Mouse (Mus musculus): ENCODE data around the gene Igfbp6.

Gene Igfbp6

DNA sequence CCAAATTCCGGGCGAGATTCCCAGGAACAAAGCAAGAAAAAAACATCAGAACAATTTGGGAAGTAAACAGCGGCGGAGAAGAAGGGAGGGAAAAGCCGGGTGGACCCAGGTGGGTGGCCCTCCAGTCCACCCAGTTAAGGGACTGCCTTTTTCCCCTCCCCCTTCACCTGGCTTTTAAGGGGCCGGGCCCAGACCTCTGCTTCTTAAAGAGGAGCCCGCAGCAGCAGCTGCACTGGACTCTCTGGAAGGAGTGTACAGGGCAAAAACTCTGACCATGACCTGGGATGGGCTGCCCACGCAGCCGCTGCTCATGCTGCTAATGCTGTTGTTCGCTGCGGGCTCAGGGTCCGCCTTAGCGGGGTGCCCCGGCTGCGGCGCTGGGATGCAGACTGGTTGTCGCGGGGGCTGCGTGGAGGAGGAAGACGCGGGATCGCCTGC, at the start of gene Igfbp6:
Gene Igfbp6 (plus strand): TSS at position 89 of the 438 bp plus-strand sequence.
- DNase-seq = no peak

DNA sequence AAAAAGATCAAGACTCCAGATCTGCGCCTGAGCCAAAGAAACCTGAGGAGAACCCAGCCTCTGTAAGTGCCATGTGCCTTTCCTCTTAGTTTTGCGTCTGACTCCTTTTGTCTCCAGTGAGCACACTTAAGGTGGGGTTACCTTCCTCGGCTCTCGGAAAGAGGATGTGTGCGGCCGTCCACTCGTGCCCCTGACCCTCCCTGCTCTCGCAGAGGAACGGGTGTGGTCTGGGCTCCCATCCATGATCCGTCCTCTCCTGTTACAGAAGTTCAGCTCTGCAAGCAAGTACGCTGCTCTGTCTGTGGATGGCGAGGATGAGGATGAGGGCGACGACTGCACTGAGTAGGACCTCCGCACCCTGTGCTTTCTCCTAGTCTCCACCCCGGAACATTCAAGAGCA, 49.2 kb upstream of the Igfbp6 start:
- no peak for DNase-seq

DNA sequence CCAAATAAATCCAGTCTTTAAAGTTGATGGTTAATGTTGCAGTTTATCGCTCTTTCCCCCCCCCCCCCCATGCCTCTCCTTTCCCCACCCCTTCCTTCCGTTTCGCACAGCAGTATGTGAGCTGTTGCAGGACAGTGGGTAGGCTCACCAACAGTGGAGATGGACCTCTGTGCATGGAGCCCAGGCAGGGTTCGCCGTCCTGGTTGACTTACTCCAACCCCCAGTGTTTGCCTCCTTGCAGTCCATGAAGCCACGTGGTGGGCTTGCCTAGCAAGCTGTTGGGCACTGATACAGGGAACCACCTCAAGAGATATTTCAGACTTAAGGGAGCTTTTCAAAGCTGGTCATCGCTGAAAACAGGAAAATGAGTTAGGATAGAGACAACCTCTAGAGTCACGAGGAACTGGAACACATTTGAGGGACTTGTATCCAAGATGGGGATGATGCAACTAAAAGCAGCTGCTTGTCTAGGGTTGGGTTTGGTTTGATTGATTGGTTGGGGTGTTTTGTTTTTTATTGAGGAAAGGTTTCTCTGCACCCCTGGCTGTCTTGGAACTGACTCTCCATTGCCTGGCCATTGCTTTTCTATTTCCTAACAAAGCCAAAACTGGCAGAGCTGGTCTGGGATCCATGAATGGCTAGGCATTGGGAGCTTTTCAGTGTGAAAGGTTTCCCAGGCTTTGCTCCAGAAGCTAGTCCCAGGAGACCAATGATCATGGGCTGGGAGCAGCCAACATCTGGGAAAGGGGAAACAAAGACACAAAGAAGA, 46.8 kb upstream of the Igfbp6 start:
- no peak for DNase-seq

DNA sequence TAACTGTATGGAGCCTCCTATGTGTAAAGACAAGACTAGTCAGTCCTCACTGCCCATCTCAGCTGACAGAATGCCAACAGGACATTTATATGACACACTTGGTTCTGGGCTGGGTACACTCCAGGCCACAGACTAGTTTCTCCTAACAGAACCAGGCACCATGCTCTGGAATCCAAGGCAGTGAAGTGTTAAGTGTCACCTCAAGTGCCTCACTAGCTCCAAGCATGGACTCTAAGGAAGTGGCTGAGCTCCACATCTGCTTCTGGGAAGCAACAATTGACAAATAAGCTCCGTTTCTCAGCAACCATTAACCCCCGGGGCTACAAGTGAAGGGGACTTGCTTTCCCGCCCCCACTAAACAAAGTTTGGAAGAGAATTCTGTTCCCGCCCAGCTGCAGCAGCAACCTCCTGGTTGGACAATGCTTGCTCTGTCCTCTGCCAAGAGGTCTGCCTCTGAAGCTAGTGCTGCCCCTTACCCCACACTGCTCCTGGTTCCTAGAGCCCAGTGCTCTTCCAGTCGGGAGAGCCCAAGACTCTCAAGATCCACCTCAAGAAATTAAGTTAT, 46.1 kb upstream of the Igfbp6 start:
- no peak for DNase-seq

DNA sequence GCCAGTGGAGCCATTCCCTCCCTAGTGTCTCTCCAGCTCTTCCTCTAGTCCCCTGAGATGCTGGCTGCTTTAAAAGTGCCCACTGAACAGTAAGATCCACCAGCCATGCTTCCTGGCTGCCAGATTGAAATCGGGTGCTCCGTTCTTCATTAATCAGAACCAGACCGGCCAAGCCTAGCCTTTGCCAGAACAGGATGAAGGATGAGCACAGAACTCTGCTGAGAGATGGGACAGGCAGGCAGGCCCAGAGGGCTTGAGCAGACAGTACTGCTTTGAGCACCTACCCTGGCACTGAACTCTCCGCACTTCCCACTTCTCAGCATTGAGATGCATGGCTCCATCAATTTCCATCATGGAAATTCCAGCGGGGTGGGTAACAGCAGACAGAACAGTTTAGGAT, 44.9 kb upstream of the Igfbp6 start:
- DNase-seq = no peak

DNA sequence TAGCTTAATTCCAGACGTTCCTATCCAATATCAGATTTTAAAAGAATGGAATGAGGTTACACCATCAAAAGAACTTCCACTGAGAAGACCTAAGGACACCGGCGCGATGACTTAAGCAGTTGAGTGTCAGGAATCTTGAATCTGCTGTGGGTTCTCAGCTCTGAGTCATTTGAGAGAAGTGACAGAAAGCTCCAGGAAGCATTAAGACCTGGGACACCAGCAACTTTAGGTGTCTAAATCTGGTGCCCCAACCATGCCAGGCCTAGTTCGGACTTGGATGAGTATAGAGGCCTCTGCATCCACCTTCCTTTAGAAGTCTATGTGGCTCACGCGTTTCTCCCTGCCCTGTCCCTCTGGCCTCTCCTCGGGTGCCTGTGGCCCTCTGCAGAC, 44.4 kb upstream of the Igfbp6 start:
- no peak for DNase-seq

DNA sequence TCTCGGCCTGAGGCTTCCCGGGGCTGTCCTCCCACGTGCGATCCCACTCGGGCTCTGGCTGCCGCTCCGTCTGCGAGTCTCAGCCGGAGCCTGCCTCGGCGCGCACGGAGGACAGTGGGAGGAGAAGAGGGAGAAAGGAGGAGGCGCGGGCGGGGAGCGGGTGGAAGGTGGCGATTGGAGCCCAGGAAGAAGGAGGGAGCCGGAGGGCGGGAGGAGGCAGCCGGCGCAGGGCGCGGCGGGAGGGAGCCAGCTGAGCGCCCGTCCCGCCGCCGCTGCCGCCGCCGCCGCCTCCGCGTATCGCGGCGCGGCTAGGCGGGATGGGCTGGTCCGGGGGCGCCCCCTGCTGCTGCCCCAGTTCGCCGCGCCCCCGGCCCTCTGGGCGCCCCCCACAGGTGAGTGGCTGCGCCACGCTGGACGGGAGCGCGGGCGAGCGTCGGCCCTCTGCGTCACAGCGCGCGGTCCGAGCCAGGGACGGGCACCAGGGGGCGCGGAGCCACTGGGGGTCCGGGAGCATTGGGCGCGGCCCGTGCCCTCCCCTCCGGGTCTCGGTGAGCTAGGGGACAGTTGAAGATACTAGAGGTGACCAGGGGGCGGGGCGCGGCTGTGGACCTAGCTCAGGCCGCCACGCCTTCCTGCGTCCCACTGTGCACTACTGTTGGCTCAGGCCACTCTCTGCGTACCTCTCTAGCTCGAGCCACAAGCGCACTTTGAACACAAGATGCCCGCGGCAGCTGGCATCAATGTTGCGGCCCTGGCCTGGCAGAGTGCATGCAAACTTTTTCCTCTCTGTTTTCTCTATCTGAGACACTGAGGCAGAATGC, 43.8 kb upstream of the Igfbp6 start, which contains the start of gene Tns2:
Gene Tns2 (plus strand): TSS at position 253 of the 821 bp plus-strand sequence.
- DNase-seq = peak; percentile 92

DNA sequence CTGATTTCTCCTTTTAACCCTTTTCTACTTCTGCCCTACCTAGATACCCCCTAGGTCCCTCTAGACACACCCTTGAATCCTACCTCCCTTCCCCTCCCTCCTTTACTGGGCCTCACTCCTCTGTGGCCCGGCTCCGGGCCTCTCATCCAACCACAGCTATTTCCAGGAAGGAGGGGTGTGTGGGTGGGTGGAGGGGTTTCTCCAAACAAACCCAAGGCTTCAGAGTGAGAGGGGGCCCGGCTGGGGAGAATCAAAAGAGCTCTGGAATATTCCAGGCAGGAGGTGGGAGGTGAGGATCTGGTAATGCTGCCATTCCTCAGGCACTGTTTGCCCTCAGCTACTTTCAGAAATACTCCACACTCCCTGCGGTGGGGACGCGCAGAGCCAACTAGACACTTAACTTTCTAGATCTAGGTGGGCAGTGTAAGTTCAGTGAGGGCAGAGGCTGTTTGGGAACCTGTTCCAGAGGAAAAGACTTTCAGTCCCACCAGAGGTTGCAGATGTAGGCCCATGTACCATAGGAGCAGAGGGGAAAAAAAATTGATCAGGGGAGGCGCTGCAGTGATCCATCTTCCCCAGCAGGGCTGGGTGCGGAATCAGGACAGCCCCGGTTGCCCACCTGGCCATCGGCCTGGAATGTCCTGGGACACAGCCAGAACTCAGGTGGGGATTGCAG, 43.0 kb upstream of the Igfbp6 start:
- no peak for DNase-seq

DNA sequence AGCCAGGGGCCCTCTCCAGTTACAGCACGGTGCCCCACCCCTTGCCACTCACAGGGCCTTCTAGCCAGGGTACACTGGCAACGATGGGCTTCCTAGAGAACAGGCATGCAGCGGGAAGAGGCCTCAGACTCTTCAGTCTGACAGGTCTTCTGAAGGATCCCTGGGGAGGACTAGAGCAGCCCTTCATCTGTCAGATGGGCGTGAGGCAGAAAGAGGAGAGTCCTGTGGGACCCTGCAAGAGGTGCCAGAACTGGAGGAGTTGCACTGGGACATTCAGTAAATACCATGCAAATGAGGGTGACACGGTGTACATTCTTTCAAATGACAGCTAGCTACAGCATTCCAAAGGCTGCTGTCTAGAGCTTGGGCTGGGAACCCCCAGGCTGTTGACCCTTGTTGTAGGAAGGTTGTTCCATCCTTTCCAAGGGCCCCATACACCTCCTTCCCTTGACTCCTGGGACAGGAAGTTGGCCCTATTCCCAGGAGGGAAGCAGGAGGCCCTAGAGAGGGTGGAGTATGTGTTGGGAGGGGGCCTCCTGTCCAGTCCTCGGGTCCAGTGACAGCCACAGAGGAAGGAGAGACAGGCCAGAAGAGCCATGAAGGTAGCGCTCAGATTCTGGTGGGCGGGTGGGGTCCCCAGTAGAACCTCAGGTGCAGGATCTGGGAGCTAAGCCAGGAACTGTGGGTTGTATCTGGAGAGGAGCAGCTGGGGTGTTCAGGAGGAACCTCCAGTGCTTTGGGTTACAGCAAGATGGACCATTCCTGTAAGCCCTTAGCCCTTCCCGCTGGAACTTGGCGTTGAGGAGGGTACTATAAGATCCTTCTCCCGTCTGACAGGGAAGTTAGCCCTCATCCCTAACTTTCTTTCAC, 42.3 kb upstream of the Igfbp6 start:
- peak; percentile 88 for DNase-seq

DNA sequence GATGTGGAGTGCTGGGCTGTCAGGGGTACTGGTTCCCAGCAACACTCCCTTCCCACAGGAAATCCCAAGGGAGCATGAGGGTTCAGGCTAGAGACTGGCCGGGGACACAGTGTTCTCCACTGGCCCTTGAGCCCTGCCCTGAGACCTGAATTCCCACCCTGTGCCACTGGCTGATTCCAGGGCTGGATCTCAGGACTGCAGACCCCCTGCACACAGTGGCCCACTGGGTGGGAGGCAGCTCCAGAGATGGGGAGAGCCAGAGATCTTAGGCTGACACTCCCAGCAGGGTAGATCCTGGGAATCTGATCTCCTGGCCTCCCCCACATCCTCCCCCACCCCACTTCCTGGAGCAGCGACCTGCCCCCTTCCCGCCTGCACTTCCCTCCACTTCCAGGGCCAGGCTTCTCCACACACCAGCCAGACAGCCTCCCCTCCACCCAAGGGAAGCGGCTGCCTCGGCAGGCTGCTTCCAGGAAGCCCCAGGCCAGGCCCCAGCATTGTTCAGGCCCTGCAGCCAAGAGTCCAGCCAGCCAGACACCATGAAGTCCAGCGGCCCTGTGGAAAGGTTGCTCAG, 41.5 kb upstream of the Igfbp6 start:
- peak; percentile 87 for DNase-seq

DNA sequence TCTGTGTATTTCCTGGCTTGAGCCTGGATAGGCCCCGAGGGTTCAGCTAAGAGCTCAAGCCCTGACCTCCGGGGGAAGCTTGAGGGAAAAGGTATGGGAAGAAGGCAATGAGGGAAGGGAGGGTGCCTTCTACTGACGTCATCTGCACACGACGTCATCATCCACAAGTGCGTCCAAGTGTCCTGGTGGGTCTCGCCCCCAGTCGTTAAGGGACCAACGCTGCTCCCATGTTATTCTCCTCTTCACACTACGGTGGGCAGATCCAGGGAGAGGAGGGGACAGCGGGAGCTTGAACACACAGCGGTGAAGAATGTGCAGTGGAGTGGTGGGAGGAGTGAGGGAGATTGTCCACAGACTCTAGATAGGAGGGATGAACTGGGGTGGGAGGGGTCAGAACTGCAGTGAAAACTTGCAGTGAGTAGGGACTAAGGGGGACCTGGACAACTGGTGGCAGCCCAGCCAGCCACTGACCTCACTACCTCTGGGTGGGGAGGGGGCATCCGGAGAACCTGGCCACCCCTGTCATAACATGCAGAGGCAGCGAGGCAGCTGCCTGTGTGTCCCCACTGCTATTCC, 40.7 kb upstream of the Igfbp6 start:
- peak; percentile 75 for DNase-seq

DNA sequence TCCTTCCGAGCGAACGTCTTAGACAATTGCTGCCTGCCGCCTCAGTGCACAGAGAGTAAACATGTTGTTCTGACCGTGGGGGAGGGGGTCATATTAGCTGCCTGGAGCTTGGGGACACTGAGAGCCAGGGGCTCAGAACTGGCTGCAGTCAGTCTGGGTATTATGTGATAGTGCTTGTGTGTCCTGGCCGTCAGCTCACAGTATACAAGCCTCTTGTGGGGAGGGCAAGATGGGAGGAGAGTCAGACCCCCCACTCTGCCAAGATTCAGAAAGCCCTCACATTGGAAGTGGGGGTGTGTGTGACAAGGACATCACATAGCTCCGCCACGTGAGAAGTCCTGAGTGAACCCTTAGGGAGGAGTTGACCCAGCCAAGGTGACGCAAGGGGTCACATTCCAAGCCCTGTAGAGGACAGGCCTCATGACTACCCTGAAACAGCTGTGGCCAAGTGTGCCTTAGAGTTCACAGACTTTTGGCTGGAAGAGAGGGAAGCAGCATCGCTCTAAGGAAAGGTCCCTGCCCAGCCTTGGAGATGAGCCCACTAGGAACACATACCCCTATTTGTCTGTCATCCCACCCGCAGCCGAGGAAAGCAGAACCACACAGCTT, 40.1 kb upstream of the Igfbp6 start:
- DNase-seq = peak; percentile 89

DNA sequence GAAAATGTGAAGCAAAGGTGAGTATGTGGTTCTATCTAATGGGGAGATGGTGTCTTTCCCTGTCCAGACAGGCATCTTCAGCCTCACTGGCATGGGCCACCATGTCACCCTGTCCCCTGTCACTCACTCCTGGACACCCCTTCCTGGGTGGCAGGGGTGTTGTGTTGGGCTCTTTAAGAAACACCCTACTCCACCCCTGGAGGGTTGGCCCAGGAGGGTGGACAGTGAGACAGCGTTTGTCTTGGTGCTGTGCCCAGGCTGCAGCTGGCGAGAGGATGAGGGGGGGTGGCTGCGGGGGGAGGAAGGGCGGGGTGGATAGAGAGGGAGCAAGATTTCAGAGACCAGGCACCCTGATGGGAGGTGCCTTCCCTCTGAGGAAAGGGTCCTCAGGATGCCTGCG, 38.8 kb upstream of the Igfbp6 start:
- peak; percentile 83 for DNase-seq

DNA sequence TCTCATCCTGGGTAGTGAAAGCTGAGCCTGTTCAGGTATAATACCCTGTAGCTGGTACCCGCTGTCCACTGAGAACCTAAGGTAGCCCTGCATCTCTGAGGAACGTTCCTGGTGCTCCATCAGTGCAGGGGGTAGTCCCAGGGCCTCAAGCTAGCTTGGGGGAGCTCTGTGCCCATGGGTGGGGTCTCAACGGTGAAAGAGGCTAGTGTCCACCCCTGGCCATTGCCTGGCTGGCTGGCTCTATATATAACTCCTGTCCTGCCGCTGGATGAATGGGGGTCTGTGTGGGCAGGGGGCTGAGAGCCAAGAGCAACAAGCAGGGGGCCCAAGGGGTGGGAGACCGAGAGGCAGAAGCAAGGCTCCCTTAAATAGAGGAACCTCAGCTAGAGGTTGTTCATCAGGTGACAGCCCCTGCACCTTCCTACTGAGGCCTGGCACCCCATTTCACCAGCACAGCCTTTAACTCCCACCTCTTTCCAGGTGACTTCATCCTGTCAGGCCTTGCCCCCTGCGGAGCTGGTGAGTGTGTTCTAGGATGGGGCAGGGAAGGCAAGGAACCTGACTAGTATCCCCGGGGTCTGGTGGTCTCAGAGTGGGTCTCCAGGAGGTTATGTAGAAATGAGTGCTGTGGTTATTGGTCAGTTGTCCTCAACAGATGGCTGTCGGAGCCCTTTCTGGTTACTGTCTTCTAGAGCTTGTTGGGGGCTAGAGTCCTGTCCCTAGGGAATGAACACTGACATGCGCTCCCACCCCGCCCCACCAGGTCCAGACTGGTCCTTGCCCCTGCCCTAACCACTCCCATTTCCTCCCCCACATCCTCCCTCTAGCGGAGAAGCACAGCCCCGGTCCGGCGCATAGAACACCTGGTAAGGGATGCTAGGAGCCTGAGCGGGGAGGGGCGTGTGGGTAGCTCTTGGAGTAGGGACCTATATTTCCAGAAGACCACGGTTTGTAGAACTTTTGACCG, 38.1 kb upstream of the Igfbp6 start:
- DNase-seq = peak; percentile 65

DNA sequence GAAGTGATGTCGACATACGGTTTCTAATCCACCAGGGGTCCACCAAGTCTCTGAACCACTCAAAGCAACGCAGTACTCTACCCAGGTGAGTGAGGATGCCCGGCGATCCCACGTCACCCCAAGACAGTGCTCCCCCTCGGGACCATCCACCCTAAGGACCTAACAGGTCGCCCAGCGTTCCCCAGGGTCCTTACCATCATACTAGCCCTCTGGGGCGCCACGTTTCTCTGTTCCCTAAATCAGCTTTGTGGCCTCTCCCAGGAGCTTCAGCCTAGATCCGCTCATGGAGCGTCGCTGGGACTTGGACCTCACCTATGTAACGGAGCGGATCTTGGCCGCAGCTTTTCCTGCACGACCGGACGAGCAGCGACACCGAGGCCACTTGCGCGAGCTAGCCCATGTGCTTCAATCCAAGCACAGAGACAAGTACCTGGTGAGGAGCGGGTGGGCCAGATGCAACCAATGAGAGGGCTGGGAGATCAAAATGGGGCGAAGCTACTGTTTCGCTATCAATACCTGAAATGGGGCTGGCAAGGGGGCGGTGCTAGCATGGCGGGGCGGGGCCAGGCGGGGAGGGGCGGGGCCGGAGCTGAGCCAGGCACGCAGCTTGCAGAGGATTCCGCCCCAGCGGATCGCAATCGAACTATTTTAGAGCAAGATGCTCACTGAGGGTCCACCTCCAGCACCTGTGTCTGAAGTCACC, 37.3 kb upstream of the Igfbp6 start:
- DNase-seq = no peak

DNA sequence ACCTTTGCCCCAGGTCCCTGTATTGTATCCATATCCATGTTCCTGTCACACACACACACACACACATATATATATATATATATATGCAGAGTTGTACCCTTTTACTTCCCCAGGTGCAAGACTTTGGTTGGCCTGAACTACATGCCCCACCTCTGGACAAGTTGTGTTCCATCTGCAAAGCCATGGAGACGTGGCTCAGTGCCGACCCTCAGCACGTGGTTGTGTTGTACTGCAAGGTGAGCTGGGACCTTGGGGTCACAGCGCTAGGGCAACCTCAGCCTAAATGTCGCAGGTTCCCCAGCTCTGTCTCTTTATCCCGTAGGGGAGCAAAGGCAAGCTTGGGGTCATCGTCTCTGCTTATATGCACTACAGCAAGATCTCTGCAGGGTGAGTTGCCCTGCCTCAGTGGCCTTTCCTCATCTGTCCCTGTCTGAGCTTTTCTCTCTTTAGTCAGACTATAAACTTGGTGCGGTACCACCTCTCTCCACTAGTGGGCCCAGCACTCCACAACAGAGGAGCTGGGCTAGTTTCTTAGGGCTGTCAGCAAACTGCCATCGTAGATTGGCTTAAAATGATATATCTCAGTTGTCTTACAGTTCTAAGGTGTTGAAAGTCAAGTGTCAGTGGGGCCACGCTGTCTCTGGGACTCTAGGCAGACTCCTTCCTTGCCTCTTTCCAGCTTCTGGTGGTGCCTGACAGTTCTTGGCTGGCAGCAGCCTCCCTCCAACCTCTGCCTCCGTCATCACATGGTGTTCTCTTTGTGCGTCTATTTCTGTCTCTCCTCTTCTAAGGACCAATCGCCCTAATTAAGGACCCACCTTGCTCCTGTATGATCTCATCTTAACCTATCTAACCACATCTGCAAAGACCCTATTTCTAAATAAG, 36.2 kb upstream of the Igfbp6 start:
- peak; percentile 70 for DNase-seq

DNA sequence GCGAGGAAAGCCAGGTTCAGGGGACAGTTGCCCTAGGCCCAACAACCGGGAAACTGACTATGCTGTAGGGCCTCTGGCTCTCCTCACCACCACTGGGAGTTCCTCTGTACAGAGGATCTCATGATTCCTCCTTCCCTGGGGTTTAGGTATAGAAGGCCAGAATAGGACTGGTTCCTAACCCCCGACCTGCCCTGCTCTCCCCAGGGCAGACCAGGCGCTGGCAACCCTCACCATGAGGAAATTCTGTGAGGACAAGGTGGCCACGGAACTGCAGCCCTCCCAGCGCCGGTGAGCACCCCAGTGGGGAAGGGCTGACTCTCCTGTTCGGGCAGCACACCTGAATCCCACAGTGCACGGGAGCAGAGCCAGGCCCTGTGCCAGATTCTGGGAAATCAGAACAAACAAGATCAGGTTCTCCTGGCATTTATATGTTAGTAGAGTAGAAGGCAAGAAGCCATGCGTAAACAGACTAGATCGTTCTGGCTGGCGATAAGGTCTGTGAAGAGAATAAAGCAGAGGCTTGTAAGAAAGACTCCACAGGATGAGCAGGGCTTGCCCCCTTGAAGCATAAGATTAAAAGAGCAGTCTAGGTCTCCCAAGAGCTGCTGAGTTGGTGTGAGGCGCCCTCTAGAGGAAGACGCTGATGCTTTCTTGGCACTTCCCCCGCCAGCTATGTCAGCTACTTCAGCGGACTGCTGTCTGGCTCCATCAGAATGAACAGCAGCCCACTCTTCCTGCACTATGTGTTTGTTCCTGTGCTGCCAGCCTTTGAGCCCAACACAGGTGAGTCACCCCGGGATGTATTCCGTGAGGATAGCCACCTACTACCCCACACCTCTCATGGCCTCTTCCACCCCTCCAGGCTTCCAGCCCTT, 35.3 kb upstream of the Igfbp6 start:
- peak; percentile 87 for DNase-seq
